Mouse (Mus musculus) forebrain, embryonic 11.5 days (tissue): Measurements from ENCODE around the gene Pdcd1lg2. TPM values are rescaled to one million over a fixed set of nuclear protein-coding genes. Genes with fewer than 3 reads are reported as not detected.

Experiments
- ATAC-seq: fragments of 200-750 bp; cut with Nextera tagmentation; replicated peaks from 2 replicates; pipeline ENCODE4 v1.8.0; 2017; ENCODE audit warnings: moderate TSS enrichment; ENCODE audit not compliant: low FRiP score
- DNase-seq: peaks from one replicate; pipeline ENCODE4 v3.0.0-alpha.2; 2017; ENCODE audit warnings: low spot score
- H3K27ac ChIP-seq: fragments of 300-500 bp; sonication (generic); 2 replicates; pipeline ENCODE4 v1.5.1; 2014; ENCODE audit warnings: low read depth, low read length
- H3K27me3 ChIP-seq: fragments of 300-500 bp; sonication (generic); 2 replicates; pipeline ENCODE4 v1.6.1; 2014; ENCODE audit warnings: mild to moderate bottlenecking, low read length, mixed read lengths; ENCODE audit not compliant: control insufficient read depth, insufficient read depth
- H3K36me3 ChIP-seq: fragments of 300-500 bp; sonication (generic); 2 replicates; pipeline ENCODE4 v1.6.1; 2014; ENCODE audit warnings: mild to moderate bottlenecking, low read length, moderate library complexity, mixed read lengths; ENCODE audit not compliant: control insufficient read depth, insufficient read depth
- H3K4me1 ChIP-seq: fragments of 300-500 bp; sonication (generic); replicated peaks from 2 replicates; pipeline ENCODE4 v1.6.1; 2014; ENCODE audit warnings: low read length, mixed read lengths; ENCODE audit not compliant: control insufficient read depth, insufficient read depth
- H3K4me2 ChIP-seq: fragments of 300-500 bp; sonication (generic); 2 replicates; pipeline ENCODE4 v1.6.1; 2014; ENCODE audit warnings: low read depth, mild to moderate bottlenecking, low read length, moderate library complexity, mixed read lengths; ENCODE audit not compliant: severe bottlenecking
- H3K4me3 ChIP-seq: fragments of 300-500 bp; sonication (generic); 2 replicates; pipeline ENCODE4 v1.5.1; 2014; ENCODE audit warnings: low read depth, low read length
- H3K9ac ChIP-seq: fragments of 300-500 bp; sonication (generic); 2 replicates; pipeline ENCODE4 v1.6.1; 2014; ENCODE audit warnings: low read length
- H3K9me3 ChIP-seq: fragments of 300-500 bp; sonication (generic); 2 replicates; pipeline ENCODE4 v1.6.1; 2016; ENCODE audit warnings: low read length, mixed read lengths; ENCODE audit not compliant: control insufficient read depth
- WGBS: fragments of 180-500 bp; shearing (Covaris S2); extraction: QIAGEN DNeasy Blood & Tissue Kit; methylation state at CpG from one replicate; pipeline ENCODE4 v1.1.7; 2014; 5-methylcytosine and 5-hydroxymethylcytosine counted together
- polyA plus RNA-seq: library from polyadenylated mRNA; unstranded; fragments of >200 nt; fragmentation: Nextera tagmentation; extraction: Ambion mirVana; gene quantifications from 2 replicates; pipeline ENCODE4 v1.2.1, GENCODE M21; 2014

The Pdcd1lg2 gene
- polyA plus RNA-seq, 1 experiment from 2014 or later = not detected

DNA sequence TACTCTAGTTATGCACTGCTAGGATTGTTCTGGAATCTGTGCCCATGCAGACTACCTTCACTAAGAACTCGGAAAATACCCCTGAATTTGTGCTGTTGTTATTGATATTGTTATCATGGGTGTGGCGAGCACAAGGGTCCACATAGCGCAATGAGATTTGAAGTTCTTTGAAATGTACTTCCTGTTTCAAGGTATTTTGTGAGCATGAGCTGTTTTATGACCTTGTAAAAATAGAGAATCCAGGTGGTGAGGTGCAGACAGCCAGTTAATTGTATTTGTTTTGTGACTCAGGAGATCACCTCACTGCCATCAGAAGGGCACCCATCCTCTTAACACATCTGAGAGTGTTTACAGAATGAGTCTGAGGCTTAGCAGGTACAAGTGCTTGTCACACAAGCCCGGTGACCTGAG, 64.5 kb downstream of the Pdcd1lg2 start:
- 91% methylated on average over 4 of the region's 4 CpGs for WGBS
- H3K4me2 ChIP-seq = no peak overlapping the region
- no peak for DNase-seq
- H3K4me1 ChIP-seq = no peaks in the 10 kb centered on the region
- ATAC-seq = no peak
- H3K4me3 ChIP-seq = no peak overlapping the region
- H3K36me3 ChIP-seq = no peaks in the 10 kb centered on the region
- H3K27me3 ChIP-seq = no peaks in the 10 kb centered on the region
- no peaks in the 10 kb centered on the region for H3K9me3 ChIP-seq
- no peak overlapping the region for H3K27ac ChIP-seq
- H3K9ac ChIP-seq = no peak overlapping the region

DNA sequence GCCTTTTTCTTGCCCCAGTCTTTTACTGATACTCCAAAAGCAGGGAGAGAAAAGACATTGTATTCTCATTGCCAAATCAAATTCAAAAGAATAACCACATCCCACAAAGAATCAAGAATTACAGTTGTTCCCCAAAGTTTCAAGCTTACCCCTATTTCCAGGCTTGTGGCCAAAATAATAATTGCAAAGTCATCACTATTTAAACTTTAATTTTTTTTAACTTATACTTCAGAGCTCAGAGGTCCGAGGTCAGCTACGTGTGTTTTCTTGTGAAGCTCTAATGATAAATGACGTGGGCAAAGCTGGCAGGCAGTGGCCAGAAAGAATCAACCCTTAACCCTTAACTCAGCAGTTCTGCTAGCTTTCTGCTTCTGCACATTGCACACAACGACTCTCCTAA, 67.9 kb downstream of the Pdcd1lg2 start:
- Histone ChIP-seq H3K27me3 (no peaks in the 10 kb centered on the region), H3K27ac (no peak overlapping the region), H3K9me3 (no peaks in the 10 kb centered on the region), H3K36me3 (no peaks in the 10 kb centered on the region), H3K4me3 (no peak overlapping the region), H3K4me1 (no peaks in the 10 kb centered on the region), H3K9ac (no peak overlapping the region), H3K4me2 (no peak overlapping the region)
- DNase-seq (no peak), ATAC-seq (no peak)
- 55% methylated on average over 4 of the region's 4 CpGs for WGBS

DNA sequence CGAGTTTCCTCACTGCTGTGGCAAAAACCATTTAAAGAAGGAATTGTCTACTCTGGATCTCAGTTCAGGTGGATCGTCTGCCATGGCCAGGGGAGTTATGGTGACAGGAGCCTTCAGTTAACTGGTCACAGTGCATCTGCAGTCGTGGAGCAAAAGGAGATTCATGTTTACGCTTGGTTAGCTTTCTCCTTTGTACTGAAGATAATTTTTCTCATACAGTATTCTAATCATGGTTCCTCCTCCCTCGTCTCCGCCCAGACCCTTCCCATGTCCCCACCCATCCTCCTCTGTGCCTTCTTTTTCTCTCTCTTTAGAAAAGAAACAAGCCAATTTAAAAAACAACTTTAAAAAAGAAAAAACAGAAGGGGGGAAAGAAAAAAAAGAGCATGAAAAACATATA, 70.9 kb downstream of the Pdcd1lg2 start:
- Histone ChIP-seq H3K27ac (no peak overlapping the region), H3K4me2 (no peak overlapping the region), H3K4me3 (no peak overlapping the region), H3K36me3 (no peaks in the 10 kb centered on the region), H3K27me3 (no peaks in the 10 kb centered on the region), H3K9ac (no peak overlapping the region), H3K9me3 (no peaks in the 10 kb centered on the region), H3K4me1 (no peaks in the 10 kb centered on the region)
- DNase-seq = no peak
- WGBS = 76% methylated on average over 6 of the region's 6 CpGs
- no peak for ATAC-seq

DNA sequence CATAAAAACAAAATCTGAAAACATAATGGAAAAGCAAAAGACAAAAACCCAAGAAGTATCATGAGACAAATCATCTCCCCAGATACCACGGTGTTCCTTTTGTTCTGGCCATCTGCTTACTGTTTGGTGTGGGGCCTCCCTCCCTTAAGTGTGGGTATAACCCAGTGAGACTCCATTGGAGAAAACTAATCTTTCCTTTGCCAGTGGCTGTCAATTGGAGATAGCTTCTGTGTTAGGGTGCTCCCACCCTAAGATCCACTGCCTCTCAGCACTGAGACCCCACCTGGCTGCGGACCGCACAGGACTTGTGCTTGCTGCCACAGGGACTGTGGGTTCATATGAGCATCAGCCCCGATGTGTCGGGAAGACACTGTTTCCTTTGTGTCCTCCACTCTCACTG, 71.4 kb downstream of the Pdcd1lg2 start:
- ATAC-seq = no peak
- H3K27me3 ChIP-seq = no peaks in the 10 kb centered on the region

DNA sequence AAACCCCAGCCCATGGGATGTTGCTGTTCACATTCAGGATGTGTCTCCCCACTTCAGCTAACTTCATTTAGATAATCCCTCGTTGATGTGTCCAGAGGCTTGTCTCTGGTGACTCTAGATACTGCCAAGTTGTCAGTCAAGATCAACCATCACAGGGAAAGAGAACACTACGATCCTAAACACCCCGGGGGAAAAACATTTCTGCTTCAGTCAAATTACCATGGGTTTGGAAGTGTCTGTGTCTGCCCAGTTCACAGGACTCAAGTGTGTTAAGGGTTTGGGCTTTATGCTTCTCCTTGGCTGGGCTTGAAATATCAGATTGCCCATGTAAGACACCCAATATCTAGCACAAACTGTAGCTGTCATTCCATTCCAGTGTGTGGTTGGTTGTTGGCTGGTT, 71.9 kb downstream of the Pdcd1lg2 start:
- DNase-seq (no peak), ATAC-seq (no peak)
- no peaks in the 10 kb centered on the region for H3K27me3 ChIP-seq
- H3K9me3 ChIP-seq = no peaks in the 10 kb centered on the region
- H3K4me3 ChIP-seq = no peak overlapping the region
- WGBS = 73% methylated on average over 3 of the region's 3 CpGs
- H3K9ac ChIP-seq = no peak overlapping the region
- no peak overlapping the region for H3K27ac ChIP-seq
- no peaks in the 10 kb centered on the region for H3K36me3 ChIP-seq
- no peaks in the 10 kb centered on the region for H3K4me1 ChIP-seq
- no peak overlapping the region for H3K4me2 ChIP-seq

More for the DNA sequence above, 71.4 kb downstream of the Pdcd1lg2 start:
- WGBS = 79% methylated on average over 5 of the region's 5 CpGs
- no peak overlapping the region for H3K4me2 ChIP-seq
- no peaks in the 10 kb centered on the region for H3K9me3 ChIP-seq
- no peak overlapping the region for H3K9ac ChIP-seq
- H3K36me3 ChIP-seq = no peaks in the 10 kb centered on the region
- no peak overlapping the region for H3K27ac ChIP-seq
- H3K4me1 ChIP-seq = no peaks in the 10 kb centered on the region
- H3K4me3 ChIP-seq = no peak overlapping the region
- no peak for DNase-seq

DNA sequence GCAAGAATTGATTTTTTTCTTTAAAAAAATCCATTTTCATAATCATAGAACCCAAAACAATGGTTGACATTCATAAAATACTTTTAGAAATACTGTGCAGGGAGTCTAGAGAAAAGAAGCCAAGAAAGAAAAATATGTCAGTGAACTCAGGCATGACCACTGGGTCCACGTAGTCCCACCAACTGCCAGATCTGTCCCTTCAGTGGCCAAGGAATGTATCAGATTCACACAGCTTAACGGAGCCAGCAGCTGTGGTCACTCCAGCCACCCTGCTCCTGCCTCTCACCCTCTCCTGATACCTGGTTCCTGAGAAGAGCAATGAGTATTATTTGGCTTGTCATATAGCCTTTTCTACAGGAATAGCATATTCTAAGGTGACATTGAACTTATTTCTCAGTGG, 72.7 kb downstream of the Pdcd1lg2 start:
- DNase-seq (no peak), ATAC-seq (no peak)
- Histone ChIP-seq H3K27me3 (no peaks in the 10 kb centered on the region), H3K27ac (no peak overlapping the region), H3K9ac (no peak overlapping the region), H3K36me3 (no peaks in the 10 kb centered on the region), H3K4me2 (no peak overlapping the region), H3K9me3 (no peaks in the 10 kb centered on the region), H3K4me3 (no peak overlapping the region), H3K4me1 (no peaks in the 10 kb centered on the region)
- 79% methylated on average over 2 of the region's 2 CpGs for WGBS

DNA sequence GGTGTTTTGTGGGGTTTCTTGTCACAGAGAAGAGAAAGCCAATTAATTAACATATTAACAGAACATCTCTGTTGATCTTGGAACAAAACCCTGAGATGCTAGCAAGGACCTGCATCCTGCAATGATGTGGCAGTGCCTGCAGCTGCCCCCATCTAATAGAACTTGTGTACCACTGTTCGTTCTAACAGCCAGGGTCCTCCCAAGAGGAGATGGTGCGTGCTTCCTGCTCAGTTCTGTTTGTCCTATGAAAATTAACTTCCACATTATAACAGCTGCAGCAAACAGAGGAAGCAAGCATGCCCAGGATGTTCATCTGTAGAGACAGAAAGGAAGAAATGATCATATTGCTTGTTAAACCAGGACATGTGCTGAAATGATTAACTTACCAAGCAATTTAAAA, 73.8 kb downstream of the Pdcd1lg2 start:
- H3K36me3 ChIP-seq = no peaks in the 10 kb centered on the region
- no peak overlapping the region for H3K4me2 ChIP-seq
- no peaks in the 10 kb centered on the region for H3K4me1 ChIP-seq
- DNase-seq (no peak), ATAC-seq (no peak)
- no peak overlapping the region for H3K27ac ChIP-seq
- H3K4me3 ChIP-seq = no peak overlapping the region
- H3K9me3 ChIP-seq = no peaks in the 10 kb centered on the region
- WGBS = 75% methylated on average over 2 of the region's 2 CpGs
- no peak overlapping the region for H3K9ac ChIP-seq
- H3K27me3 ChIP-seq = no peaks in the 10 kb centered on the region

DNA sequence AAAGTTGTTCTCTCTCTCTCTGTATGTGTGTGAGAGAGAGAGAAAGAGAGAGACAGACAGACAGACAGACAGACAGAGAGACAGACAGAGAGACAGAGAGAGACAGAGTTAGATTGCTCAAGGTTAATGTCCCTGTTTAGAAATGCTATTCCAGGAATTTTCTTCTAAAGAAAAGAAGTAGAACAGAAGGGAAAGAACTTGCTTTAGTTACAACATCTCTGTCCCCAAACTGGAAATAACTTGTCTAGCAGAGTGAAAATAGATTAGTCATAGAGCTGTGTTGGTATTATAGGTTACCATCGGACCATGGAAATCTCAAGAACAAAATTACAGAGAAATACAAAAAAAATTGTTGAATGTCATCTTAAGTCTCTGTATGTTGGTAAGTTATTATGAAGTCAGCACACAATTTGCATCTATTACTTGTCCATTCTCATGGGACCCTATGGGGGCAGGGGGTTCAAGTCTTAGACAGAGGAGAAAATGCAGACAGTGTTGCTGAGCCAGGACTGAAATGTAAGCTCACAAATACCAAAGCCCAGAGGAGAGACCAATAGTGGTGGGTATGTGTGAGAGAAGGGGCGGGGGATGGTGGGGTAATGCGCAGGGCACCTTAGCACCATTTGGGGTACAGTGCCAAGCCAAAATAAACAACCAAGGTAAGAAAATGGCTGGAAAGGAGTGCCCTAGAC, 74.7 kb downstream of the Pdcd1lg2 start:
- Histone ChIP-seq H3K36me3 (no peaks in the 10 kb centered on the region), H3K27ac (no peak overlapping the region), H3K4me1 (no peaks in the 10 kb centered on the region), H3K27me3 (no peaks in the 10 kb centered on the region), H3K9ac (no peak overlapping the region), H3K9me3 (no peaks in the 10 kb centered on the region), H3K4me3 (no peak overlapping the region), H3K4me2 (no peak overlapping the region)
- ATAC-seq (no peak), DNase-seq (no peak)
- 90% methylated on average over 3 of the region's 3 CpGs for WGBS

DNA sequence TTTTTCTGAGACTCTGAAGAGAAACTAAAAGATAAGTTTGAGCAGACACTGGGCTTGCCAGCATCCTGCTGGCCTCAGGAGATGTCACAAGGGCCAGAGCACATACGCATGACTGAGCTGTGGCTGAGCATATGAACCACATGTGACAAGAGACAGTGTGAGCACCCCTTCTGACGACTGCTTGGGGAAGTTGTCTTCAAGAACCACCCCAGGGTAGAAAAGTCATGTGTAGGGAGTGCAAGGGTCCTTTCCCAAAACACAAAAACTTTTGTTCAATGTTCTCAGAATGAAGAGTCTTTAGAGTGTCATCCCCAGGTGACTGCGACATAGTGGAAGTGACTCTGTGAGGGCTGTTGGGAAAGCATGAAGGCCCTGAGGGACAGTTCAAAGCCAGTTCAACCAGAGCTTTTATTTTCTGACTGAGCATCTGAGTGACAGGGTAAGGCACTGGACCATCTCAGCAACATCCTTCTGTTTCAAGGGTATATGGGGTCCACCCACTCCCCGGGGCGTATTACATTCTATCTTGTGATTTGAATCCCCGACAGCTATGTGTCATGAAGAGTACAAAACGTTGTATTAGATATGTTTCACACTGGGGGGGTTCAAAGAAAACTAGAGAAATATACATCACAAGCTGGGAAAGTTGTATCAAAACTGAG, 76.0 kb downstream of the Pdcd1lg2 start:
- Histone ChIP-seq H3K4me3 (no peak overlapping the region), H3K27me3 (no peaks in the 10 kb centered on the region), H3K27ac (no peak overlapping the region), H3K9ac (no peak overlapping the region), H3K4me1 (no peaks in the 10 kb centered on the region), H3K9me3 (no peaks in the 10 kb centered on the region), H3K36me3 (no peaks in the 10 kb centered on the region), H3K4me2 (no peak overlapping the region)
- no peak for ATAC-seq
- 88% methylated on average over 7 of the region's 7 CpGs for WGBS
- DNase-seq = no peak
